Mouse (Mus musculus) 416B (cell line): ENCODE measurements at regions not wholly inside any gene's neighbourhood (a gene's known extent, or its start where the extent isn't known, plus 50 kb on each side); places are given as distances from the start of the nearest gene placed in this dataset.

ENCODE experiments used
- DNase-seq: peaks from one replicate; pipeline ENCODE4 v3.0.0; 2011; ENCODE audit warnings: low read depth

DNA sequence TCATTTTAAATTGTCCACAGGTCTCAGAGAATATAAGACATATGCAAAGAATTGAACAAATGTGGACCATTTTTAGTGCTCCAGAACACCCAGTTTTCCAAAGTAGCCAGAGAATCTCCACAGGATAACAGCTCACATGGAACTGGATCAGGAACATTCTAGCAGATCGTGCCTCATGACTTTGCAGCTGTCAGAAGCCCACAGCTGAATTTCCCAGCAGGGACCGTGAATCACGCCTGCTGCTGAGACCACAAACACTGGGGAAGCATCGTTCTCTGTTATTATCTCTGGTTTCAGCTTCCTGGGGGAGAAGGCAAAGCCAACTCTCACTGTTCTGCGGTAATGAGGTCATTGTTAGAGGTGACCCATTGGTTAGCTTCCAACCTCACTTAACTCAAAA lies 60.4 kb upstream of the Gpr139 start:
- DNase-seq: no peak

DNA sequence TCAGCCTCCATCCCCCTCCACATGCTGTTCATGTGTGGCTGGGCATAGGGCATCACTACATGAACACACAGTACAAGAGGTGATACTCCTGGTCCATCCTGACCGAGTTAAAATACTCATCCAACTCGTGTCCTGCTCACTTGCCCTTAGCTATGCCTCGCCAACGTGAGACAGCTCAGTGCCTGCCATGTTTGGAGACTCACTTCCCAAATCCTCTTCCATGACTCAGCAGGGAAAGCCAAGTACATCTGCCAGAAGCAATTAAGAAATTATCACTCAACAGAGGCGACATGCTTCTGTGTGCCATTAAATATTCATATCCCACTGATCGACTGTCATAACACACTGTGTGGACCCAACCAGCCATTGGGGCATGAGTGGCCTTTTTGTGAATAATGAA lies 51.9 kb upstream of the Gpr139 start:
- DNase-seq: no peak
